Mouse (Mus musculus): ENCODE measurements around the gene Tm4sf19. TPM values are rescaled to one million over a fixed set of nuclear protein-coding genes. Genes with fewer than 3 reads are reported as not detected.

Gene Tm4sf19
- polyA plus RNA-seq (2012; ENCODE audit: low replicate concordance), result not detected in 2 replicates

DNA sequence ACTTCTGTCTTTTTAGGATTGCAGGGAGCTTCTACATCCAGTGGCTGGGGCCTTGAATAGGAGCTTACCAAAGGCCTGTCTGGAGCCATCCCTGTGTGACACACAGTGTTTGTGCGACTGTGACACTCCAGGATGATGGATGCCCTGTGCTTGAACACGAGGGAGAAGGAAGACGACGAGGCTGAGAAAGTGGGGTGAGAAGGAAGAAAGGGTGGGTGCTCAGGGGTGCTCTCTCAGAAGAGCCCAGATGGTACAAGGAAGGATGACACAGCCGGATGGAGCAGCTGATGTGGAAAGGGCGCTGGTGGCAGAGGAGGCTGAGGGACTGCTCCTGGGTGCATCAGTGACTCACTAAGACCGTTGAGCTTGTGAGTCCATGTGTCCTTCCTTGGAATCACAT is at the start of gene Tm4sf19:
TSS of gene Tm4sf19 (plus strand) at position 240 of the 400 bp plus-strand sequence.

DNA sequence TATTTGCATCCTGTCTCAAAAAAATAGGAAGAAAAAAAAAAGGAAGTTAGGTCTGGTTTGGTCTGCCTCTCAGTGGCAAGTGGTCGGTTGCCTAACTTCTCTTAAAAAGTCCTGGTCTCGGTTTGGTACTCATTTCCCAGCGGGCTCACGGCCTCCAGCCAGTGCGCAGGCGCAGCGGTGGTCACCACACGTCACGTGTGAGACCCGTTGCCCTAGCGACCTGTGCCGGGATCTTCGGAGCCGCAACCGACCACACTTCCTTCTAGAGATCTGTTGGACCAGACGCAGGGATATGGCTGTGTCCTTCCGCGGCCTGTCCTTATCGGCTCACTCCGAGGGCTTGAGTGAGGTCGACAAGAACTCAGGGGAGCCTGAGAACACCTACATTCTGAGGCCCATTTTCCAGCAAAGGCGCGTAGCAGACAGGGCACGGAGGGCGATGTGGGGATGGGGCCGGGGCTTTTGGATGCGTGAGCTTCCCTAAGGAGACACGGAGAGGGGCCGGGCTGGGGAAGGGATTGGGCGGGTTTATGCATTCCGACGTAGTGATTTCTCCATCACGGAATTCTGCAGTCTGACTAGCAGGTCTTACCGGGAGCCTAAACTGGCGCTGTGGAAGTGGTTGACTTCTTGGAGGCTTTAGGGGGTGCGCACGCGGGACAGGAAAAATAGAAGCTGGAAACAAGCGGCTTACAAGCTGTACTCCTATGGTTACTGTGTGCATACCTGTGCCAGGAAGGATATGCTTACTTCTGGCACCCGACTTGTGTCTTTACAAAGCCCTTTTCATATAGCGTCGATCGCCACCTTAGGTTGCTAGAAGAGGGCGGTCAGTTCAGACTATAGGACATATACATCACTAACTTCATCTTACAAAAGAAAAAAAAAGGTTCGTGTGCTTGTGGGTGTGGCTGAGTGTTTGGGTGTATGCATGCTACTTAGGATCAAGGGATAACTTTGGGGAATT is 19.5 kb downstream of the Tm4sf19 start, which contains the start of gene Tctex1d2:
TSS of gene Tctex1d2 (plus strand) at position 186 of the 967 bp plus-strand sequence.

GRCm38 (mm10) chr16:32430474-32431046 is 30.3 kb downstream of the Tm4sf19 start, which contains the start of gene Pcyt1a:
TSS of gene Pcyt1a (plus strand) at chr16:32430921.

Other genes starting within 250 kb of the Tm4sf19 start
- gene Nrros, start 234.9 kb upstream of the Tm4sf19 start, polyA plus RNA-seq (2012; ENCODE audit: low replicate concordance), result 175 and 488 TPM in 2 replicates
- 0.53 and 0.64 TPM in 2 replicates for gene Bex6, start 220.7 kb upstream of the Tm4sf19 start, polyA plus RNA-seq (2012; ENCODE audit: low replicate concordance)
- 2.9 and 4.5 TPM in 2 replicates for gene Fbxo45, start 153.3 kb upstream of the Tm4sf19 start, polyA plus RNA-seq (2012; ENCODE audit: low replicate concordance)
- 8.7 and 11.7 TPM in 2 replicates for gene Wdr53, start 153.3 kb upstream of the Tm4sf19 start, polyA plus RNA-seq (2012; ENCODE audit: low replicate concordance)
- not detected in 2 replicates for gene Smco1, start 129.0 kb upstream of the Tm4sf19 start, polyA plus RNA-seq (2012; ENCODE audit: low replicate concordance)
- gene Rnf168, start 123.0 kb upstream of the Tm4sf19 start, polyA plus RNA-seq (2012; ENCODE audit: low replicate concordance), result 7.9 and 9.9 TPM in 2 replicates
- gene Ubxn7, start 68.2 kb upstream of the Tm4sf19 start, polyA plus RNA-seq (2012; ENCODE audit: low replicate concordance), result 9.1 and 13.5 TPM in 2 replicates
- gene Tctex1d2, start 19.2 kb downstream of the Tm4sf19 start, polyA plus RNA-seq (2012; ENCODE audit: low replicate concordance), result 0.52 and 1.8 TPM in 2 replicates
- 5.0 and 18.5 TPM in 2 replicates for gene Pcyt1a, start 30.4 kb downstream of the Tm4sf19 start, polyA plus RNA-seq (2012; ENCODE audit: low replicate concordance)
- not detected in 2 replicates for gene Slc51a, start 87.4 kb downstream of the Tm4sf19 start, polyA plus RNA-seq (2012; ENCODE audit: low replicate concordance)
- gene Zdhhc19, start 95.8 kb downstream of the Tm4sf19 start, polyA plus RNA-seq (2012; ENCODE audit: low replicate concordance), result not detected in 2 replicates
- gene Tfrc, start 208.4 kb downstream of the Tm4sf19 start, polyA plus RNA-seq (2012; ENCODE audit: low replicate concordance), result 0.64 and 11.6 TPM in 2 replicates
- 311 and 674 TPM in 2 replicates for gene Tnk2, start 243.4 kb downstream of the Tm4sf19 start, polyA plus RNA-seq (2012; ENCODE audit: low replicate concordance)

Measured in hematopoietic multipotent progenitor cell, adult 10-12 weeks (in vitro differentiated cells).